In genomic region chr2:129389323-129389722, GRCm38 (mm10) we compare ENCODE assay signal across 27 mouse cellular contexts. TPM values are rescaled to one million over a fixed set of nuclear protein-coding genes. Genes with fewer than 3 reads are reported as not detected.
DNase-seq lines count a peak whose midpoint lies in the region; ATAC-seq and TF ChIP-seq lines count a peak whose summit lies in the region.
"Had no signal": no experiment of that assay in that cellular context is flagged by ENCODE, and none has a peak within 500 bp of the region (broad histone marks: within the 10 kb centered on the region; RNA-seq: fewer than 3 reads in every experiment).

No protein-coding gene starts in this region.

- DNase-seq in heart, adult 11 months: peak; percentile 93
- no peak for DNase-seq in heart, postnatal 10 days
- DNase-seq in heart, adult 9 months (ENCODE audit: low spot score in 2 of 2): peak; percentile 23 to 41
- no peak for DNase-seq in heart, postnatal 14 days
- DNase-seq in lung, postnatal 0 days (ENCODE audit: low spot score): peak; percentile 46
- DNase-seq in lung, postnatal 4 days: no peak
- DNase-seq: adrenal gland, adult 8-10 months; adrenal gland, postnatal 25 days; cerebellum, adult 18-20 months; cerebellum, adult 9-10 months; cerebellum, postnatal 14 days; gastrocnemius, postnatal 10 days; gastrocnemius, postnatal 36 days; heart, postnatal 36 days had no signal

- H3K4me3 ChIP-seq in lung, postnatal 0 days (ENCODE audit: low read depth, low read length): no peak overlapping the region
- peak overlapping the region; percentile 51 for H3K4me3 ChIP-seq in megakaryocyte, embryonic 14.5 days (replicated peaks)
- H3K4me3 ChIP-seq: forebrain, embryonic 10.5 days; forebrain, embryonic 13.5 days had no signal

- no peak overlapping the region for H3K4me2 ChIP-seq in lung, postnatal 0 days (replicated peaks; ENCODE audit: low read depth, low read length)
- H3K4me2 ChIP-seq: forebrain, embryonic 13.5 days; hindbrain, embryonic 14.5 days had no signal

- H3K36me3 ChIP-seq in lung, postnatal 0 days (ENCODE audit: insufficient read depth, low read length): no peaks in the 10 kb centered on the region
- peaks cover 27% of the 10 kb centered on the region for H3K36me3 ChIP-seq in megakaryocyte, embryonic 14.5 days (replicated peaks; ENCODE audit: low read length)
- H3K36me3 ChIP-seq: forebrain, embryonic 10.5 days had no signal

- TF ChIP-seq CTCF in lung, postnatal 0 days (IDR thresholded peaks at IDR 0.05): no peak

- H3K9me3 ChIP-seq in lung, postnatal 0 days (ENCODE audit: low read length): no peaks in the 10 kb centered on the region
- H3K9me3 ChIP-seq in megakaryocyte, embryonic 14.5 days: peaks cover 6% of the 10 kb centered on the region; the same call in 1 of the 2 replicates
- H3K9me3 ChIP-seq: forebrain, embryonic 13.5 days had no signal

- H3K27ac ChIP-seq in lung, postnatal 0 days (ENCODE audit: low read length): no peak overlapping the region
- H3K27ac ChIP-seq: forebrain, embryonic 10.5 days; forebrain, embryonic 13.5 days; hindbrain, embryonic 14.5 days; hindbrain, postnatal 0 days had no signal

- H3K9ac ChIP-seq in lung, postnatal 0 days (replicated peaks; ENCODE audit: low read depth): no peak overlapping the region
- H3K9ac ChIP-seq: forebrain, embryonic 13.5 days; hindbrain, embryonic 14.5 days had no signal

- intact Hi-C loops in heart, postnatal 10 days (cut with DNase I): no loop called here
- intact Hi-C loops in heart, postnatal 14 days (cut with DNase I): no loop called here

- TF ChIP-seq EP300 in lung, postnatal 0 days (IDR thresholded peaks at IDR 0.05): peak; percentile 28; the same call in 1 of the 2 replicates

- no peaks in the 10 kb centered on the region for H3K4me1 ChIP-seq in lung, postnatal 0 days (ENCODE audit: insufficient read depth, low read depth, low read length)
- H3K4me1 ChIP-seq in megakaryocyte, embryonic 14.5 days: peaks cover 98% of the 10 kb centered on the region
- H3K4me1 ChIP-seq: forebrain, embryonic 10.5 days; forebrain, embryonic 13.5 days had no signal

- H3K27me3 ChIP-seq in lung, postnatal 0 days (replicated peaks; ENCODE audit: insufficient read depth, low read length): no peaks in the 10 kb centered on the region
- H3K27me3 ChIP-seq in megakaryocyte, embryonic 14.5 days (replicated peaks): no peaks in the 10 kb centered on the region
- H3K27me3 ChIP-seq: forebrain, embryonic 13.5 days had no signal

- ATAC-seq in lung, postnatal 0 days: peak; percentile 81
- ATAC-seq in megakaryocyte, adult 5-6 weeks (ENCODE audit: poor library complexity, severe bottlenecking): no peak
- ATAC-seq: activated CD4-positive, CD25-positive, alpha-beta regulatory T cell, adult 4 months; forebrain, embryonic 13.5 days; forebrain, embryonic 16.5 days; hindbrain, postnatal 0 days; inflammation-experienced regulatory T-cells, adult 6 months; intestine, embryonic 16.5 days had no signal

- WGBS in lung, postnatal 0 days: 46% methylated on average over 2 of the region's 2 CpGs

RNA-seq across cellular contexts. Expression of gene Il1b, which starts 18.4 kb away (rescaled TPM):
- total RNA-seq in heart, postnatal 10 days (2021): under 1 TPM; 0.25 to 0.34 TPM
- total RNA-seq in heart, postnatal 14 days (2021): under 1 TPM in 1 of 2 experiments, not detected in 1; 0.32 TPM
- polyA plus RNA-seq in lung, postnatal 0 days (2015; fragmentation: Nextera tagmentation; extraction: Ambion mirVana): 5.0 and 12.4 TPM in 2 replicates
- polyA plus RNA-seq in megakaryocyte, embryonic 14.5 days (2012; ENCODE audit: insufficient read depth, low replicate concordance): 2.2 and 4.8 TPM in 2 replicates
- 25.9 and 27.7 TPM in 2 replicates for total RNA-seq in megakaryocyte, adult 5-6 weeks (2015)
- 15.8 and 16.8 TPM in 2 replicates for total RNA-seq in megakaryocyte, adult 5-6 weeks (2017)
- total RNA-seq: adrenal gland, postnatal 25 days; ES-E14; gastrocnemius, adult 18-20 months; gastrocnemius, postnatal 36 days had no signal
- polyA plus RNA-seq: activated CD4-positive, CD25-positive, alpha-beta regulatory T cell, adult 4 months; forebrain, embryonic 10.5 days; forebrain, embryonic 16.5 days; hindbrain, embryonic 11.5 days; hindbrain, embryonic 14.5 days; hindbrain, postnatal 0 days had no signal

Comparison
In these comparisons a context has a peak if more than half of its experiments do, and no peak if none do; other contexts are left out.
1. DNase-seq: peak in heart, adult 11 months (single experiment), heart, adult 9 months (2 of 2) and lung, postnatal 0 days (single experiment); none in heart, postnatal 10 days (0 of 2), heart, postnatal 14 days (0 of 2) and lung, postnatal 4 days (0 of 2).
2. RNA of gene Il1b, which starts 18.4 kb away (total RNA-seq): 15.8 to 27.7 TPM in megakaryocyte, adult 5-6 weeks; 0.25 to 0.34 TPM in heart, postnatal 10 days and 0.32 TPM in heart, postnatal 14 days; every median in the first group is over 10 times any median in the second.